ENCODE assay signal across 9 mouse cellular contexts in genomic region chr1:185291336-185291735, GRCm38 (mm10).
"Had no signal": no experiment of that assay in that cellular context is flagged by ENCODE, and none has a peak within 500 bp of the region (broad histone marks: within the 10 kb centered on the region; RNA-seq: fewer than 3 reads in every experiment).

No protein-coding gene starts in this region.

- ATAC-seq: midbrain, embryonic 16.5 days had no signal

- DNase-seq: lung, adult 18-20 months; lung, embryonic 14.5 days; lung, postnatal 10 days; midbrain, embryonic 14.5 days; right cerebral cortex, postnatal 14 days; thymus, adult 2 months; thymus, postnatal 25 days; thymus, postnatal 4 days had no signal
